Mouse (Mus musculus): ENCODE measurements around the gene Hist1h3g. TPM values are rescaled to one million over a fixed set of nuclear protein-coding genes. Genes with fewer than 3 reads are reported as not detected.

Gene Hist1h3g
- 1 to 10 TPM in 1 of 2 experiments, not detected in 1; 1.1 TPM for polyA plus RNA-seq (2017; shearing (Covaris generic))

- ATAC-seq, result peak; percentile 65
Observed at GRCm38 (mm10) chr13:23535137-23536075, at the start of gene Hist1h3g. Gene Hist1h3g, plus strand, starts transcription at chr13:23535422.

- ATAC-seq, result peak; percentile 100
Observed at GRCm38 (mm10) chr13:23488400-23489322, 46.6 kb upstream of the Hist1h3g start, which contains the start of gene Btn2a2. Gene Btn2a2, minus strand, starts transcription at chr13:23488857.

DNA sequence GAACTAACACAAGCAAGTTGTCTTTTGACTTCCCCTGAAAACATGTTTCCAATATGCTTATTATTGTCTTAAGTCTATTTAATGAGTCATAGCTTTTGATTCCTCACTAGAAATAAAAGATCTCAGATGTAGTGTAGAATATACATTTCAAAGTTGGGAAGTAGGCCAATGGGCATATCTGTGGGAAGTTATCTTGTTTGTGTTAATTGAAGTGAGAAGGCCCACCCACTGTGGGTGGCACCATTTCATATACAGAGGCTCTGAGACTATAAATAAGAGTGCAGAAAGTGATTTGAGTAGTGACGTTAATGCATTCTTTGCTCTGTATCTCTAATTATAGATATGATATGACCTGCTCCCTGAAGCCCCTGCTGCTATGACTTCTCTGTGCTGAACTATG is 44.4 kb upstream of the Hist1h3g start:
- no peak for ATAC-seq

GRCm38 (mm10) chr13:23491263-23491662 is 44.0 kb upstream of the Hist1h3g start:
- ATAC-seq, result no peak

GRCm38 (mm10) chr13:23491990-23492389 is 43.2 kb upstream of the Hist1h3g start:
- no peak for ATAC-seq

- no peak for ATAC-seq
Observed at GRCm38 (mm10) chr13:23495526-23495925, 39.7 kb upstream of the Hist1h3g start.

DNA sequence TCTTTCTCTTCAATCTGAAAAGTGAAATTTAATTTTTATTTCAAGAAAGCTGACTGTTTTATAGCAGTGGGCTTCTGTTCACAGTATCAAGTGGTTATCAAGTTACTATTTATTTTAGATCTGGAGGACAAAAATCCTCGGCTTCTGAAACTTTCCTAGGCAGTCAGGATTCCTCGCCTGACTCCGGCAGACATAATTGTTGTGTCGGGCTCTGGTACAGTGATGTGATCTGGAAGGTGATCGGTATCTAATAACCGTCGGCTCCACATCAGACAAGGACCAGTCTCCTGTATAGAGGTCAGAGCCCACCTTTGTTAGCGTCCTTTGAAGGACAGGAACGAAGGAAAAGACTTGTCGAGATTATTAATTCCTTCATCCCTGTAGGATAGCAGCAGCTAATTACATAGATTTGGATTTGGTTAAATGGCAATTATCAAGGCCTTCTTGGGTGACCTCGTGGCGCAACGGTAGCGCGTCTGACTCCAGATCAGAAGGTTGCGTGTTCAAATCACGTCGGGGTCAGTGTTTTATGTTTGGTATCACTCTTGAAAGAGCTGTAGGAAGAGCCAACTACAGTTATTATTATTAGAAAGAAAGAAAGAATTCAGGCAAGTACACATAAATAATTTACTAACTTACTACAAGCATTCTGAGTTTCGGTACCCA is 37.4 kb upstream of the Hist1h3g start:
- no peak for ATAC-seq

DNA sequence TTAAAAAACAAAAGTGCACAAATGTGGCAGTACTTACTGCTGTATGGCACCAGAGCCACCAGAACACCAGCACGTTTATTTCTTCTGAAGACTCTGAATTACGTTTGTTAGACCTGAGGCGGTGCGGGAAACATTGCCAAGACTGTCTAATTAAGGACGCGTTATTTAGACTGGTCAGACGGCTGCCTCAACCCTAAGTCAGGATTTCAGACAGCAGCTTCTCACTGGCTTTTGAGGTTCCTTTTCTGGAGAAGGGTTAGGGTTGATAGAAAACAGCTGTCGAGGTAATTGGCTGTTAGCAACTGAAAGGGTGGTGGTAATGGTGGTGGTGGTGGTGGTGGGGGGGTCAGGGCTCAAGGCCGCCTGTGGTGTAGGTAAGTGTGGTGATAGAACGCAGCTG is 36.6 kb upstream of the Hist1h3g start:
- ATAC-seq, result no peak

GRCm38 (mm10) chr13:23499943-23500342 is 35.3 kb upstream of the Hist1h3g start:
- ATAC-seq, result no peak

DNA sequence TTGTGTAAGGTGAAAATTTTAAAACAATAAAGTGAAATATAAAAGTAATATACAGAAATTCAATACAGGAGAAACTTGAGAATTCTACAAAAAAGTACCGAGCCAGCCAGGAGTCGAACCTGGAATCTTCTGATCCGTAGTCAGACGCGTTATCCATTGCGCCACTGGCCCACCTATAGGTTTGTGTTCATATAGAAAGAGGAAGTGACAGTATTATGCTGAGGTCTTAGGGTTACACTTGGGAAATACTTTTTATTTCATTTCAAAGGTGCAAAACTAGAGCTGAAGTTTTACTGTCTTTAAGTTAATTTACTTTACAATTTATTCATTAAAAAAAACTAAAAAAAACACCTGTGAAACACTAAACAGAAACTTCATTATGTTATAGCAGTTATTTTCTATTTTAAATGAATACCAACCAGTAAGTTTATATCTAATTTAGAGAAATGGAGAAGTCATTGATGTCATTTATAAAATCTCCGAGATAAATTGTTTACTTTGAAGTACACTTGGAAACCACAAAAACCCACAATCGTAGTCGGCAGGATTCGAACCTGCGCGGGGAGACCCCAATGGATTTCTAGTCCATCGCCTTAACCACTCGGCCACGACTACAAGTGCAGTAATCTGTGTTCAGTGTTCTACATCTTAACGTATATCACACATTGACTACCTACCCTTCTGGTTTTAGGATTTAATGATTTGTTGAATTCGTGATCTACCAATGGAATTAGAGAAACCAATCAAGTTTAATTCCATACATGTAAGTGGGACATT is 34.6 kb upstream of the Hist1h3g start:
- ATAC-seq, result no peak

GRCm38 (mm10) chr13:23501511-23501910 is 33.7 kb upstream of the Hist1h3g start:
- ATAC-seq, result no peak

DNA sequence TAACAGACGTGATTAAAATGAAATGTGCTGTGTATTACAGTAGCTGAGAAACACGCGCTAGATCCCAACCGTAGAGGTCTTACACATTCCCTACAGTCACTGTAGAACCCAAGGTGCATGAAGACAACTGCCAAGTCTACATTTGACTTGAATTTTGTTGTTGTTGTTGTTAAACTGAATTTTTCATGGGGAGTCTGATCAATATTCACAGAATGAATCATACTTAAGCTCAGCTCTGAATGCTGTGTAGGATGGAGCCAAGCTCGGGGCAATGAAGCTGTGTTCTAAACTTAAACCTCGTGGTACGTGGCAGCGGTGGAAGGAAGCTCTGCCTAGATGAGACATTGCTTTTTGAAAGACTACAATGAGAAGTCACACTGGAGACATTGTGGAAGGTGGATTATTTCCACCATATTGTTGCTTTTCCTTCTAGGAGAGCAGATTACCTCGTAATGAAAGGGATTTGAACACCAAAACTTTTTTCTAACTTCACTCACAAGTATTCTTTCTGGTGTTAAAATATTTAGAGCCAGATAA is 33.1 kb upstream of the Hist1h3g start:
- ATAC-seq, result no peak

DNA sequence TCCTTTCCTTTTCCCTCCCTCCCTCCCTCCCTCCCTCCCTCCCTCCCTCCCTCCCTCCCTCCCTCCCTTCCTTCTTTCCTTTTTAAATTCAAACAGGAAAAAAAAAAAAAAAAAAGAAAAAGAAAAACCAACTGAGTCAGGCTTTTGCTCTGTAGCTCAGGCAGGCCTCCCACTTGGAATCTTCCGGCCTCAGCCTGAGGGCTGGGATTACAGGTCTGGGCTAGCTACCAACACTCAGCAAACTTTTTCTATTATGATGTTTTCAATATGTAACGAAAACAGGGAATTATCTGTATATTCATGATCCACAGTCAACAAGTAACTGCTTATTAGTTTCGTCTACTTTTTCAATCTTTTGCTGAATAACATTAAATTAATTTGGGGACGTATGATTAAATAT is 32.3 kb upstream of the Hist1h3g start:
- no peak for ATAC-seq

DNA sequence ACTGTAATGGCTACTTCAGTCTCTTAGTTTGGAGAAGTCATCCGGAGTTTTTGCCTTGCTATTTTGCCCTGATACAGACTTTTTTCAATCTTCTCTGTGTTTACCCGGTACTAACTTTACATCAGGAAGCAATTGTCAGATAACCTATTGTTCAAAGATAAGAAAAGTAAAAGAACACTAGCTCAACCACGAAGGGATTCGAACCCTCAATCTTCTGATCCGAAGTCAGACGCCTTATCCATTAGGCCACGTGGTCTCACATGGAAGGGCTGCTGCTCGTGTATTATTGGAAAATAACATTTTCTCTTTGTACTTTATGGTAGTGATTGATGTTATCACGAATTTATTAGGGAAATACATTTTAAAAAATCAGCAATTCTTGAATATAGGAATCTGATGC is 31.4 kb upstream of the Hist1h3g start:
- ATAC-seq, result no peak

GRCm38 (mm10) chr13:23505662-23506345 is 29.4 kb upstream of the Hist1h3g start:
- ATAC-seq, result no peak

DNA sequence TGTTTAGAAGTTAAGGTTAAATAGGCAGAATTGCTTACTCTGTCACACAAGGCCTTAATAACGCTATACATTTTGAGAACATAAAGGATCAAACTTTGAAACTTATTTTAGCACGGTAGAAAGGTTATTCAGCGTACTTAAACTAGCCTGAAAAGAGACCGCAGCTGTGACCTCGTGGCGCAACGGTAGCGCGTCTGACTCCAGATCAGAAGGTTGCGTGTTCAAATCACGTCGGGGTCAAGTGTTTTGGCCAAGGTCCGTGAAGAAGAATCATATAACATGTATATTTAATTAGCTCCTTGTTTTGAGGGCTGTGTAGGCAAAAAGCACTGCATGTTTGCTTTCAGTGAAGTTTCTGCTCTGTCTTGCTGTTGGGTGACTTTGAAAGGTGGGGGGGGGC is 28.9 kb upstream of the Hist1h3g start:
- no peak for ATAC-seq

DNA sequence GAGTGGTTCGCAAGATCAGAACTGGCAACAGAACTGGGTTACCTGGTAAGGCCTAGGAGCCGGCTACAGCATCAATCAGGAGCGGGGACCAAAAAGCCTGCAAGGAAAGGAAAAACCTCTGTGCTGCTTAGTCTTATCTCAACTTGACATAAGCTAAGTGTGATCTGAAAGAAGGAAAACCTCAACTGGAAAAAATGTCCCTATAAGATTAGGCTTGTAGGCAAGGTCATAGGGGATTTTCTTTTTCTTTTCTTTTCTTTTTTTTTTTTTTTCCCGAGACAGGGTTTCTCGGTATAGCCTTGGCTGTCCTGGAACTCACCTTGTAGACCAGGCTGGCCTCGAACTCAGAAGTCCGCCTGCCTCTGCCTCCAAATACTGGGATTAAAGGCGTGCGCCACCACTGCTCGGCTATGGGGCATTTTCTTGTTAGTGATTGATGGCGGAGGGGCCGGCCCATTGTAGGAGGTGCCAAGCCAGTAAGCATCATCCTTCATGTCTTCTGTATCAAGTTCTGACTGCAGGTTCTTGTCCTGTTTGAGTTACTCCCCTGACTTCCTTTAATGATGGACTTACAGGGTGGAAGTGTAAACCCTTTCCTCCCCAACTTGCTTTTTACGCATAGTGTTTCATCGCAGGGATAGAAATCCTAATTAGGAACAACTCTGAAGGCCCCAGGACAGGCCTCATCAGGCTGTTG is 28.3 kb upstream of the Hist1h3g start:
- ATAC-seq, result no peak

DNA sequence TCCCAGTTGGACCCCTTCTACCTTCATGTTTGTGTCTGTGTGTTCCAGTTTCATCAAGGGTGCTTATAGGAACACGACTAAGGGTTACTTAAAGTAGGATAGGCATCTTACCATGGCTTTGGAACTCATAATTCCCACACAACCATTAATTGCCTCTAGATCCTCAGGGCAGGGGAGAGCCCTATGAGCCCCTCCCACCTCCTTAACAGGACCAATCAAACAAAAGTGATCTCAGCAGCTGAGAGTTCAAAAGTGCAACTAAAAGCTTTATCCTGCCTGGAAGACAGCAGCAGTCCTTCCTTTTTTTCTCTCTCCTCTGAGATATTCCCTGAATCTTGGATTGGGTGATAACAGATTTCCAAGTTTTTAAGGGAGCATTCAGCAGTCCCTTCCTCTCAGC is 25.1 kb upstream of the Hist1h3g start:
- no peak for ATAC-seq

GRCm38 (mm10) chr13:23513517-23513916 is 21.7 kb upstream of the Hist1h3g start:
- ATAC-seq, result no peak

DNA sequence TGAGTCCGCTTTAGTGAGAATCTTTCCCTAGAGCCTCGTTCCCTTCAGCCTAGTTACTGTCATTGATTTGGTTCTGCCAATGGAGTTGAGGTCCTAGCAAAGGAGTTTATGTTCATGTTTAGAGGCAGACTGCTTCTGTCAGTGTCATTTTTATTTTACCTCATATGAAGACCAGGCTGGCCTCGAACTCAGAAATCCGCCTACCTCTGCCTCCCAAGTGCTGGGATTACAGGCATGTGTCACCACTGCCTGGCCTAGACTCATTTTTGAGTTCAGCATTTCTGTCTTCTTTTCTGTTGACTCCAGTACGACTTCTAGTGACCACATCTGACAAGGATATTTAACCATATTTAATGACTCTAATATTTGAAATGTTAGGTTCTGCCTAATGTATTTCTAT is 19.9 kb upstream of the Hist1h3g start:
- no peak for ATAC-seq
